Mouse (Mus musculus): ENCODE measurements around the gene Man2b2. TPM values are rescaled to one million over a fixed set of nuclear protein-coding genes. Genes with fewer than 3 reads are reported as not detected.
A peak's percentile ranks its signal among the peaks of the same experiment; 100 is the strongest.

Man2b2 gene
- 60.2 and 64.4 TPM in 2 replicates for total RNA-seq (2021)
- long read RNA-seq, partial matches to known transcripts, result 9 of 14 reads
- long read RNA-seq, other reads (novel, unspliced or antisense), result 2 of 14 reads

DNA sequence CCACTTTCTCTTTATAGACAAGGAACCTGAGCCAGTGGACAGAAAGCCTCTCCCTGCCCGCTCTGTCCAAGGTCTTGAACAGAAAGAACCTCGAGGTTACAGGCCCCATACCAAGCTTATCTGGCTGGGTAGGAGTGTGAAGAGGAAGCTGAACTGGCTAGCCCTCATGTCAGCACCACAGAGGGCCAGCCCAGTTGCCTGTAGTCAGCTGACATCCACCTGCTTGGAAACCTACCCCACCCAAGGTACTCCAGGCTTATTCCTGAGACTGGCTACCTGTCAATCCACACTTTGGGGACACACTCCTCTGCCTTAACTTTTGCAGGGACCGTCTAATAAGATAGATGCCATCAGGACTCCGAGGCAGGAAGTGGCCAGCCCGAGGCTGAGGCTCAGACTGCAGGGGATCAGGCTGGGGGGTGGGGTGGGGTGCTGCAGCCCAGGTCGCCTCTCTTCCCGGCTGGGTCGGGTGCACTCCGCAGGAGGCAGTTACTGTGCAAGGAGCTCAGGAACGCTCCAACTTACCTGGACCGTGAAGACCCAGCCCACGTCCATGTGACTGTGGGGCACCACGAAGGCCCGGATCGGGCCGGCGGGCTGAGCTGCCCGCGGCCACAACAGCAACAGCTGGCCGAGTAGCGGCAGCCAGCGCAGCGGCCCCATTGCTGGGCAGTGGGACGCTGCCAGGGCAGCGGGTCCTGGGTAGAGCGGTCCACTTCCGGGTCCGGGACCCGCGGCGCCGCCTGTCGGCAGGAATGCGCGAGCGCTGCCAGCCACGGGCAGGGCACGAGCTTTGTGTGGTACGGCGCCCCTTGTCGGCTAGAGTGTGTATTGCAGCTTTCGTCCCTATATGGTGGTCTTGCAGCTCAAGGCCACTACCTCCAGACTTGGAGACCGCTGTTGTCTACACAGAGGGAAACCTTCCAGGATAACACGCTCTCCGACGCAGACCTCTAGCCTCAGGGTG, at the start of gene Man2b2:
TSS of gene Man2b2 (minus strand) at position 741 of the 967 bp plus-strand sequence.
- peak; percentile 93 for DNase-seq

- DNase-seq, result no peak
Measured at GRCm38 (mm10) chr5:36878801-36879200, 48.3 kb upstream of the Man2b2 start.

DNA sequence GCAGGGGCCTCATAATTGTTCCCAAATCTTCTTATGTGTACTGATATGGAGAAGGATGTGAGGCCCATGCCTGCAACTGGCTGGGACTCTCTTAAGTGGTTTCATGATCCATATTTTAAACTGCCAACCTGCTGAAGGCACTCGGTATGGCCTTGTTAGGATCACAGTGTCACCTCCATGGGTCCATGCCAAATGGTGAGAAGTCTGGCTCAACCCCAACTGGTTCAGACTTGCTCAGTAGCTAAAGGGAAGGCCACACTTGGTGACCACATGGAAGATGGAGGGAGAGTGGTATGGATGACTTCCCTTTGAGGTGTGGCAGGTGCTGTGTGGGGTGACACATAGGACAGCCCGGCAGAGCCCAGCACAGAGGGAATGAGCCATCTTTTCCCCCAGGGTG, 47.2 kb upstream of the Man2b2 start:
- DNase-seq, result no peak

DNA sequence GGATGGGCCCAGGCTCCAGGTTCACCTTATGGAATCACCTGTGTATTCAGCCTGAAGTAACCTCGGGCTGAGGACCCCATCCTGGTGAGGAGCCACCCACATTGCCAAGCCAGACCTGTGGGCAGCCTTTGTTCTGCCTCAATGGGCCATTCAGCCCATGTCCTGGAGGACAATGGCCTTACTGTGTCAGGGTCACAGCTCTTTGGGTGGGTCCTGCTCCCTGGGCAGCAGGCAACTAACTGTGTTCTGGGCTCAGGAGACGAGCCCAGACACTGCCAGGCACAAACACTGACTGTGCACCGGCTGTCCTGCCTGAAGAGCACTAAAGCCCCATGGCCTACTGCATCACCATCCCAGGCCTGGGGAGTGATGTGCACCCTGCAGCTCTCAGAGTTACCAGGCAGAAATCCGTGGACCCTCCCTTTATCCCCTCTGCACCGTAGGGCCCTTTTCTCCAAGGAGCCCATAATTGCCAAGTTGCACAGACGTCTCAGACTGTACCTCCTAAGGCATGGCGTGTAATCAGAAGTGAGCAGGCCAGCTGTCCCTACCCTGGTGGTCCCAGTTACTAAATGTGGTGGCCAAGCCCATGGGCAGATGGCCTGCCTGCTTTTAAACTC, 46.4 kb upstream of the Man2b2 start:
- DNase-seq, result no peak

- DNase-seq, result no peak
Measured at GRCm38 (mm10) chr5:36875956-36876355, 45.5 kb upstream of the Man2b2 start.

GRCm38 (mm10) chr5:36870916-36871315, 40.5 kb upstream of the Man2b2 start:
- DNase-seq, result no peak

DNA sequence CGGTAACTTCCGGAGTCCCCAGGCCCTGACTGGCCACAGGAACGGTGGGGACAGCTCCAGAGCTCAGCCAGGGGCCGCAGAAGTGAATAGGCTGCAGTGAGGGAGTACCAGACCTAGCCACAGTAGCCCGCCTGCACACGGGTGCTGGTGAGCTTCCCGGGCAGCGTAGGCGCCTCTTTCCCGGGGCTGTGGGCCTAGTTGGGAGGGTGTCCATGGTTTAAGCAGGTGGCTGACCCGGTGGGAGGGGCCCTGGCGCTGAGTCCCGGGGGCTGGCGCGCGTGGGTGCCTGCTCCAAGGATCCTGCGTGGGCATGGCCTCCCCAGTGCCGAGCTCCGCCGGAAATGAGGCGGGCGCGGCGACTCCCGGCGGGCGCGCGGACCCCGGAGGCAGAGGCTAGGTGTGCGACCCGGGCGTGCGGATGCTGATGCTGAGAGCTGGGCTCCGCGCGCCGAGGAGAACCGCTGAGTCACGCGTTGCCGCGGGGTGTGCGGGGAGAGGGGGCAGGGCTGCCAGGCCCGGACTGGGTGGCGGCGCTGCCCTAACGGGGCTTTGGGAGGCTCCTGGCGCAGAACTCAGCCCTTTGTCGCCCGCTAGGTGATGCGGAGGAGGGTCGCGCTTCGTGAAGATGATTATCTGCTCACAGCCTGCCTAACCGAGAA, 39.3 kb upstream of the Man2b2 start:
- DNase-seq, result peak; percentile 45

GRCm38 (mm10) chr5:36869186-36869577, 38.7 kb upstream of the Man2b2 start:
- no peak for DNase-seq

DNA sequence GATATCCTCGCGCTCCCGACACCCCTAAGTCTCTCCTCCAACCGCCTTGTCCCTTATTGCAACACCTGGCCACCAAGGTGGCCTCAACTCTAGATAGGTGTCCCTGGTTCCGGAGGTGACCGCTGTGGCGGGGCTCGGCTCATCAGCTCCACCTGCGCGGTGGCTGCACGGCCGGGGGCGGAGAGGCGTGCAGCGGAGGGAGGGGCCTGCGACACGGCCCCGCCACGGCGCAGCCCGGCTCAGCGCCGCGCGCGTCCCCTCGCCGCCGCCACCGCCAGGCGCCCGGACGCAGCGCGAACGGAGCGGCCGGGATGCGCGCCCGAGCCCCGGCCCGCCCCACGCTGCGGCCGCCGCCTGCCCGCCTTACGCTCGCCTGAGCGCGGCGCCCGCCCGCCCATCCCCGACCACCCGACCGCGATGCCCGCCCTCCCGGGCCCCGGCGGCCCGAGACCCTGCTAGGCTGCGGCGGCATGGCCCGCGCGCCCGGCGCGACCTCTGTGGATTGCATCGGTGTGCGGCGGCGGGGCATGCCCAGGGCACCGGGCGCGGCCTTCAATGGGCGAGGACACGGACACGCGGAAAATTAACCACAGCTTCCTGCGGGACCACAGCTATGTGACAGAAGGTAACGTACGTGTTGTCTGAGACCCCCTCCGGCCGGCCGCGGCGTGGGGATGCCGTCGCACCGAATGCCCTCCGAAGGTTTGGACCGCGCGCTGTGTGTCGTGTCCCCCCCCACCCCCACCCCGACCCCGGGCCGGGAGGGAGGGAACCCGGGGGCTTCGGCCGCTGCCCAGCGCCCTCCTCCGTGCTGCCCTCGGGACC, 38.0 kb upstream of the Man2b2 start, which contains the start of gene Ppp2r2c:
TSS of gene Ppp2r2c (plus strand) at position 248 of the 825 bp plus-strand sequence.
- DNase-seq, result no peak

- no peak for DNase-seq
Measured at GRCm38 (mm10) chr5:36867561-36867960, 37.1 kb upstream of the Man2b2 start.

DNA sequence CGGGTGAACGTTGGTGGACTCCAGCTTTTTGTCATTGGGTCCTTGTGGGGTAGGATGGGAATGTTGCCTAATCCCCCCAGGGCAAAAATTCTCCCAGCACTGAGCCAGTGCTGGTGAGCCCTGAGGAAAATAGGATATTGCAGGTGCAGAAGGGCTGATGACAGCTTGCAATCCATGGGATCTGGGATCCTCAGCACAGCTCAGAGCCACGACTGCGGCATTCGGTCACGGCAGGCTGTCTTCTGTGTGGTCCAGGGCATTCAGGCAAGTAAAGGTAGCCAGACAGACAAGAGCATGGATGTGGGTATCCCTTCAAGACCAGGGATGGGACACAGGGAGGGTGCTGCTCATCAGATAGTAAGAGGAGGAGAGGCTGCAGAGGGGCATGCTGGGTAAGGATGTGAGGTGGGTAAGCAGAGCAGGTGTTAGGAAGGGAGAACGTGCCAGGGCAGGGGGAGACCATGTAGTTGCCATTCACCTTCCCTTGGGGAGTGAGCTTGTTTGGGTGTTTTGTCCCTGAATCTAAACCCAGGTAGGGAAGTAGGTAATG, 36.3 kb upstream of the Man2b2 start:
- DNase-seq, result no peak

DNA sequence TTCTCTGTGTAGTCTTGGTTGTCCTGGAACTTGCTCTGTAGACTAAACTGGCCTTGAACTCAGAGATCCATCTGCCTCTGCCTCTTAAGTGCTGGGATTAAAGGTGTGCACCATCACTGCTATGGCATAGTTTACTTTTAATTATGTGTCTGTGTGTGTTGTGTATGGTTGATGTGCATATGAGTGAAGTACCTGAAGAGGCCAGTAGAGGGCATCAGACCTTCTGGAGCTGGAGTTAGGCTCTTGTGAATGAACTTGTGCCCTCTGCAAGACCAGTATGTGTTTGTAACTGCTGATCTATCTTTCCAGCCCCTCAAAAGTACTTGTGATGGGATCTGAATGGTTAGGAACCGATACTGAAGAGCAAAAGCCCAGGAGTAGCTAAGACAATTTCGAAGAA, 30.6 kb upstream of the Man2b2 start:
- DNase-seq, result no peak

DNA sequence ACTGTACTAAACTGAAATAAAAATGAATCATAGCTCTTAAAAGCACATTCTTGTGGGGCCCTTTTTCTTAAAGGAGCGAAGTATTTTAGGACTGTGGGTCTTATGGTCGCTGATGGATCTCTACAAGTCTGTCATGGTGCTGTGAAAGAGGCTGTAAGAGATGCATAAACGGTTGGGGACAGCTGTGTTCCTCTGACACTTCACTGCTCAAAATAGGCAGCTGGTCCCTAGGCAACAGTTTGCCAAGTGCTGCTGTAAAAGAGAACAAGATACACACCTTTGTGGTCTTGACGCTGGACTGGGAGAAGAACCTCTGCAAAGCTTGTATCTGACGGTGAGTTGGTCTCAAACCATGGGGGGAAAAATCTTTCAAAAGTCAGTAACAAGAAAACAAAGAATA, 27.1 kb upstream of the Man2b2 start:
- no peak for DNase-seq

- DNase-seq, result no peak
Measured at GRCm38 (mm10) chr5:36856529-36856928, 26.1 kb upstream of the Man2b2 start.

- DNase-seq, result no peak
Measured at GRCm38 (mm10) chr5:36855180-36855579, 24.7 kb upstream of the Man2b2 start.

- no peak for DNase-seq
Measured at GRCm38 (mm10) chr5:36851572-36851971, 21.1 kb upstream of the Man2b2 start.

DNA sequence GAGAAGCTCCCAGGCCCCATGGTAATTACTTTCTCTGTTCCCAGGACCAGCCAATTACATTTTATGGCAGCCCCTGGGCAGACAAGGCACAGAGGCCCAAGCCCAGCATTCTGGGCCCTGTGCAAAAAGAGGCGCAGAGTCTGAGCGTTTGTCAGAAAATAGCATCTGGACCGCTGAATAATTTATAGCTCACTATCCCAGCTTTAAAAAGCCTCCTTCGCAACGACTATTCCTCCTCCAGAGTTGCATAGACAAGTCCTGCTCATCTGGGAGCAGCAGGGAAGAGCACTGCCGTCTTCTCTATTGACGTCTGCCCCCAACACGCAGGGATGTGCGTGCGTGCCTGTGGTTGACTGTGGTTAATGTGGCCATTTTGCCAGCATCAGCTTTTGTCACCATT, 14.0 kb upstream of the Man2b2 start:
- no peak for DNase-seq

- DNase-seq, result no peak
Measured at GRCm38 (mm10) chr5:36841701-36842100, 11.2 kb upstream of the Man2b2 start.

DNA sequence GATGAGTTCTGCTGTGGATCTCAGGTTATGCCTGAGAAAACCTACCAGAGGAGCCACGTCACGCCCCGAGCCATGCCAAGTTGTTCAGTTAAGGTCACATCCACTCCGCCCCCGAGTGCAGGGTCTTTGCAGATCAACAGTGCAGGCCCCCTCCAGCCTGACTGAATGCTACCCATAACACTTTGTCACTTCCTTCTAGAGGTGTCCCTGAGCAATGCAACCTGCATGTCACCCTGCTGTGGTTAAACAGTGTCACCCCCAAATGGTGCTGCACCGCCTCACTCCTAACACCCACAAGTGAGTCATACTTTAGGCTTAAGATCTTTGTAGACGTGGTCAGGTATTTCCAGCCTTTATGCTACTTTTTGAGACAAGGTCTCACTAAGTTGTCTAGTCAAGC, 9.6 kb upstream of the Man2b2 start:
- no peak for DNase-seq

GRCm38 (mm10) chr5:36839602-36840001, 9.1 kb upstream of the Man2b2 start:
- no peak for DNase-seq

GRCm38 (mm10) chr5:36839032-36839431, 8.6 kb upstream of the Man2b2 start:
- DNase-seq, result peak; percentile 15

- DNase-seq, result peak; percentile 80
Measured at GRCm38 (mm10) chr5:36835933-36836332, 5.5 kb upstream of the Man2b2 start.

Data from adrenal gland, postnatal 25 days (tissue).